Mouse (Mus musculus): ENCODE results near the gene 4933428G20Rik. TPM values are rescaled to one million over a fixed set of nuclear protein-coding genes. Genes with fewer than 3 reads are reported as not detected.
A peak's percentile ranks its signal among the peaks of the same experiment; 100 is the strongest.

Gene 4933428G20Rik
- total RNA-seq (2015) (not detected in 2 replicates), total RNA-seq (2017) (not detected in 2 replicates)

DNA sequence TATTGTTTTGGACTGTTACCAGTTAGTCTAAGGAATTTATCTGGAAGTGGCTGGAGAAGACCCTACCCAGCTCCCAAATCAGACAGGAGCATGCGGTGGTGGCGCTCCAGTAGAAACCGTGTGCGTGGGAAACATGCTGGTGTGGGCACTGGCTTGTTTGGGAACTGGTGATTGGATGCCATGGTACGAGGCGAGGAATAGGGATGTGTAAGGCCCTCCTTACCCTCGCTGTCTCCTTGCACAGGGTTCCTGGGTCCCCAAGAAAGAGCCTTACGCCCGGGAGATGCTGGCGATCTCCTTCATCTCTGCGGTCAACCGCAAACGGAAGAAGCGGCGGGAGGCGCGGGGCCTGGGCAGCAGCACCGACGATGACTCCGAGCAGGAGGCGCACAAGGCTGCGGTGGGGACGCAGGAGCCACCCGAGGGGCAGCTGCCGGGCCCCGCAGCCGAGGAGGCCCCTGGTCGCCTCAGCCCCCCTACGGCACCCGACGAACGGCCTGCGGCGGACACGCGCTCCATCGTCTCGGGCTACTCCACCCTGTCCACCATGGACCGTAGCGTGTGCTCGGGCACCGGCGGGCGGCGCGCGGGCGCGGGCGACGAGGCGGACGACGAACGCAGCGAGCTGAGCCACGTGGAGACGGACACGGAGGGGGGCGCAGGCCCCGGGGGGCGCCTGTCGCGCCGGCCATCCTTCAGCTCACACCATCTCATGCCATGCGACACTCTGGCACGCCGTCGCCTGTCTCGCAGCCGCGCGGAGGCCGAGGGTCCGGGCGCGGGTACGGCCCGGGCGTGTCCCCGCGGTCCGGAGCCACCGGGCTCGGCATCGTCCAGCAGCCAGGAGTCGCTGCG is at the start of gene 4933428G20Rik:
Gene 4933428G20Rik, minus strand, starts transcription at position 476 of the 855 bp plus-strand sequence.
- ATAC-seq (replicated peaks; ENCODE audit: poor library complexity) = no peak

DNA sequence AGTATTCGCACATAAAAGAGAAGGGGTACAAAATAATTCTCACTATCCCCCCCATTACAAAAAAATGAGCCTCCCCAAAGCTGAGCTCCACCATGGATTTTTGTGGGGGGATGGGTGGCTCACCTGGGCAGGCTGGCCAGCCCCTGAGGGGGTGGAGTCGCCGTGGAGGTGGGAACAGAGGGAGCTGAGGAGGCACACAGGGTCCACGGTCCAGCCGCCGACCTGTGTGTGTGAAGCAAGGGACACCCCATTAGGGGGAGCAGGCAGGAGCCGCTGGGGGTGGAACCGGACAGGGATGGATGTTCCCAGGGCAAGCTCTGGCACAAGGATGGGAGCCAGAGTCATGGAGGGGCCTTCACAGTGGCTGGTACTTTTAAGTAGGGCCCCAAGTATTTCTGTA is 48.6 kb upstream of the 4933428G20Rik start:
- ATAC-seq (replicated peaks; ENCODE audit: poor library complexity) = no peak

DNA sequence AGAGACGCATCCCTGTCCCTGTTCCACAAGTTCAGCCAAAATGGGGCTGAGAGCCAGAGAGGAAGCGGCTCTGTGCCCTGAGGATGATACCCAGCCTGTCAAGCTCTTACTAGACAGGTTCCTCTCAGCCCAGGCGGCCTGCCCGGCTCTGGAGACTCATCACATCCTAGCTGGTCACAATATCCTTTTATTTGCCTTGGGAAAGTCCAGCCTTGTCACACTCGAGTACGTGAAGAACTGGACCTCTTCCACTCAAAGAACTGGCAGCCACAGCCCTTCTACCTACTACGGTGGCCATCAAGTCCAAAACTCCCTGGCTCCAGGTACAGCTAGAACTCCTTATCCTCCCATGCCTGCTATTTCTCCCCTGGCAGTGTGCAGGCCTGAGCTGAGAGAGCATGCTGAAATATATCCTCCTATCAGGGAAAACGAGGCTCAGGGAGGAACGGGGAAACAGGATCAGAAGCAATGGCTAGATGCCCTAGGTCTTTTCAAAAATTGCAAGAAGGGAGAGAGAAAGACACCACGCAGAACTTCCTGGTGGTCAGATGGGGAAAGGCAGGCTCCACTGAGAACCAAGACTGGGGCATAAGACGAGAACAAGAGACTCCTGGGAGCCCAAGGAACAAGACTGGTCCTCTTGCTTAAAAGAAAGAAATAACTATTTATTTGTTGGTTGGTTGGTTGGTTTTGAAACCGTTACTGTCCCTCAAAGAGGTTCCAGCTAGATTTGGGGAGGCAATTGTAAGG is 48.0 kb upstream of the 4933428G20Rik start:
- ATAC-seq (replicated peaks; ENCODE audit: poor library complexity) = no peak

DNA sequence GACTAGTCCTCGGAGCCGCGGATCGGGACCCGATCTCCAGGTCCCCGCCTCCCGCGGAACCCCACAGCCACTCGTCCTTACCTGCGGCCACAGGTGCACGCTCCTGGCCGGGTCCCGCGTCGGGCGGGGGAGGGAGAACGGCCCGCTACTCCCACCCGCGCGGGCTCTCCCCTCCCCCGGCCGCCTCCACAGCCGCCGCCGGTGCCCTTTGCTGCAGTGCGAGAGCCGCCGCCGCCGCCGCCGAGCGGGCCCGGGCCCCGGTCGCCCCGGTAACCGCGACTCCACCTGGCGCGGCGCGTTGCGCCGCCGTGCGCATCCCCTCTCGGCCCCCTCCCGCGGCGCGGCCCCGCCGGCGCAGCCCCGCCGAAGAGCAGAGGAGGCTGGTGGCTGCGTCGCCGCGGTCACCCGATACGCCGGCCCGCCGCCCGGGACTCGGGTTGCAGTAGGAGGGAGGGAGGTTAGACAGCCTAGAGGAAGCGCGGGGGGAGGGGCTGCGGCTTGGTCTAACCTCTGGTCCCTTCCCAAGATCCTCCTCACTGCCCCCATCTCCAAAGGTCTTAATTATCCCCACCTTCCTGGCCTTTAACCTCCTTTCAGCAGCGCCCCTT is 46.8 kb upstream of the 4933428G20Rik start:
- ATAC-seq (replicated peaks; ENCODE audit: poor library complexity) = no peak

DNA sequence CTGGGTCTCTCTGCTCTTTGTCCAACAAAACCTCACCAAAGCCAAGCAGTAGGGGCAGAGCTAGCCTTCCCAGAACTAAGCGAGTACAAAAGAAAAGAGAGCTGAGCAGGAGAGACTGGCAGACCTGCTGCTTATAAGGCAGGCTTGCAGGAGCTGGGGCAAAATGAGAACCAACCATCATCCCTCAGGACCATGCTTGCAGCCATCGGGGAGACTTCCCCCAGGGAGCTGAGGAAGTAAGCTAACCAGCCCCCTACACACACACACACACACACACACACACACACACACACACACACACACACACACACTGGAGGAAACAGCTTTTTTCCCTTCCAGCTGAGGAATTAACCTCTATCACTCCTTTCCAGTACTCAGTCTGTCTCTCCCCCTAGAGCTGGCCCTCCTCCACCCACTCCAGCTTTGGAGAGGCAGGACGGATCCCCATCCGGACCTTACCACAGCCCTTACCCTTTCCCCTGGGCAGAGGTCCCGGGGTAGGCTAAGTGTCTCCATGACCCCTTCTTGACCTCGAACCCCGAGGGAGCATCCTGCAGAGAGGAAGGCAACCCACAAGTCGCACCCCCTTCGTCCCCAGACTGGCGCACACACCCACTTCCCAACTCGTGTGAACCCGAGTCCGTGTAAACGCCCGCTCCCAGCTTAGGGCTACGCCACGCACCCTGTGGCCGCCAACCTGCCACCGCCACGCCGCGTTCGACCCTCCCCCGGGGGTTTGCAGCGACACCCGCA is 45.8 kb upstream of the 4933428G20Rik start:
- ATAC-seq (replicated peaks; ENCODE audit: poor library complexity) = peak; percentile 54; the same call in 1 of the 2 replicates

DNA sequence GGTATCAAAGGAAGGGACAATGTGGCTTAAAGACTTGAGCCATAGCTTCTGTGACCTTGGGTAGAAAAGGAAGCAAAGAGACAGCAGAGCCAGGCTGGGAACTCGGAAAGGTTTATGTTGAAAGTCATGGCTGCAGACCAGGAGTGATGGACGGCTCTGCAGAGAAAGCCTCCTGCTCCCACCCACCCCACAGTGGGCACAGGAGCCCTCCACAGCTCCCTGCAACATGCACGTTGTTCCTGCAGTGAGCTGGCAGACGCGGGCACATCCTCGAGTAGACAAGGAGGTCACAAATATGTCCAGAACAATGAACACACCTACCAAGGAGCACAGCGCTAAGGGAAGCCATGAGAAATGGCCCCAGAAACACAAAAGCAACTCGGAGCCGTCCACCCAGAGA is 43.7 kb upstream of the 4933428G20Rik start:
- no peak for ATAC-seq (replicated peaks; ENCODE audit: poor library complexity)

DNA sequence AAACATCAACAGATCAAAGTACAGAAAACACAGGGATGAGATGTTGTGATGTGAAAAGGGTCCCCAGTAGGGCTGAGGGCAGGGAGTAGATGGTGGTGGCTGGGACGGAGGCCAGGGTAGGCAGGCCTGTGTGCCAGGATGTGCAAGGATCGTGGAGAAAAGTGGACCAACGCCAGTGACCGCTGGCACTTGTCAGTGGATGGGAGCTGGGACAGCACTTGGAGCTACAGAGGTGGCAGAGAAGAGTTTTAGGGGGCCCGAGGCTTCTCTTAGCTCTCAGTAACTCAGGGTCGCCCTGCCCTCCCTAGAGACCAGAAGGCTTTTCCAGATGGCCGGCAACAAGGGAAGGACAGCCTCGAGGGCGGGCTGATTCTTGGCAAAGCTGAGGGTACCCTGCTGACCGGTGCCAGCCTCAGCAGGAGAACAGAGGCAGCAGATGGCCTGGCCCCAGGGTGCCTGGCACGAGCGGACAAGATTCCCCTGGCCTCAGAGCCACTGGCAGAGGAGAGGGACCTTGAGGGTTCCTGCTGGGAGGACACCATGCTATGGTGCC is 43.1 kb upstream of the 4933428G20Rik start:
- no peak for ATAC-seq (replicated peaks; ENCODE audit: poor library complexity)

DNA sequence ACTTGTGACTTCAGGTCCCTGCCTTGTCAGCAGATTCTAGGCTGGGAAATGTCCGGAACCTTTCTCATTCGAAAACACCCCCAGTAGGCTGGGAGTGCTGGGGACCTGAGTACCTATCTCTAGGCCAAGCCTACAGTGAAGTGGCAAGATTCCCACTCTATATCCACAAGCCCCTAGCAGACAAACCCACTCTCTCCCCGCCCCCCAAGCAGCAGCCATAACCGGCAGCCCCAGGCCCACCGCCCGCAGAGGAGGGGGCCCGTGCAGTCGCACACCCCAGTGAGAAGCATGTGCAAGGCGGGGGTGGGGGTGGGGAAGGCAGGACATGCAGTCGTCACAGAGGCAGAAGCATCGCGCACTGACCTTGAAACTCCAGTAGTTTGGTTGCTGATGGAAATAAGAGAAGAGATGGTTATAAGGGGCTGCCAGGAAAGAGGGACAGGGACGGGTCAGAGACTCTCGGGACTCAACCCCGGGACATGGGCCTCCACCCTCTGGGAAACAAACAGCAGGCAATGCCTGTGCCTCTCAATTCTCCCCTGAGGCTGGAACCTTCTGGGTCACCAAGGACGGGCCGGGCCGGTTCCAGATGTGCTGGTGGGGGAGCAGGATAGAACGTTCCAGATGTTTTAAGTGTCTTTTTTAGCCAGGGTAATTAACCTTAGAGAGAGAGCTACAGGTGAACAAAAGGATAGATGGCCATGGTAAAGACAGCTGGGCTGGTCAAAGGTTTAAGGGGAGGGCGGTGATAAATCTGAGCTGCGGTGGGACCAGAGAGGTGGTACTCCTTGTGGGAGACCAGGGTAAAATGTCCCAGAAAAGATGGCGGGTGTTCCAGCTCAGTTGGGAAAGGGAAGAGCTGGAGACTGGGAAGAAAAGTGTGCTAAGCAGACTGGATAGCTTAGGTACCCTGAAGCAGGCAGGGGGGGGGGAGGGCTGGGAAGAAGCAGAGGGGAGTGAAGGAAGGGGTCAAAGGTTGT is 42.3 kb upstream of the 4933428G20Rik start:
- ATAC-seq (replicated peaks; ENCODE audit: poor library complexity) = no peak

DNA sequence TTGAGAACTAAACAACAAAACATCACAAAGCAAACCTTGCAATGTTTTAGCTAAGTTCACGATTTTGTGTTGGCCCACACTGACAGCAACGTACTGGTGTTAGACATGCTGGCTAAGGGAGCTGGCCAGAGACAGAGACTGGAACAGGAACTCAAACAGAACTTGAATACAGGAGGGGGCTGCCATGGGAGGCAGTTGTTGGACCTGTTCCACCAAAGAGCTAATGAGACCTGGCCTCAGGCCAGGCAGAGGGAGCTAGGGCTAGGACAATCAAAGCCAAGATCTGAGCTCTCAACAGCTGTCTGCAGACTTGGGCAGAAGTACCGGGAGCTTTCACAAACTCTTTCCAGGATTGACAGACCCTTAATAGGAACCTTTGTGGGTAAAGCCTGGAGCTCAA is 40.5 kb upstream of the 4933428G20Rik start:
- ATAC-seq (replicated peaks; ENCODE audit: poor library complexity) = no peak

DNA sequence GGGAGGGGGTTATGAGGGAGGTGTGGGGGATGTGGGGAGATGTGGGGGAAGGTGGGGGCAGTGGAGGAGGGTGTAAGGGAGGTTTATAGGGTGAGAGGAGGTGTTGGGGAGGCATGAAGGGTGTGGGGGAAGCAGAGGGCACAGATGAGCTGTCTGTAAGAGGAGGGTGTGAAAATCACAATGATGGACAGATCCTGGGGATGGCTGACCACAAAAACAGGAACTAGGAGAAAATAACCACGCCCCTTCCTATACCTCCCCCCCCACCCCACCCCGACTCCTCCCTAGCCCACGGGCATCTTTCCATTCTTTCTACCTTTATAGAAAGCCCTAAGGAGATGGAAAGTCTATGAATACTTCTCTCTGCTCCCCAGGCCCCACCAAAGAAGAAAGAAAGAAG is 40.0 kb upstream of the 4933428G20Rik start:
- peak; percentile 76 for ATAC-seq (replicated peaks; ENCODE audit: poor library complexity)

DNA sequence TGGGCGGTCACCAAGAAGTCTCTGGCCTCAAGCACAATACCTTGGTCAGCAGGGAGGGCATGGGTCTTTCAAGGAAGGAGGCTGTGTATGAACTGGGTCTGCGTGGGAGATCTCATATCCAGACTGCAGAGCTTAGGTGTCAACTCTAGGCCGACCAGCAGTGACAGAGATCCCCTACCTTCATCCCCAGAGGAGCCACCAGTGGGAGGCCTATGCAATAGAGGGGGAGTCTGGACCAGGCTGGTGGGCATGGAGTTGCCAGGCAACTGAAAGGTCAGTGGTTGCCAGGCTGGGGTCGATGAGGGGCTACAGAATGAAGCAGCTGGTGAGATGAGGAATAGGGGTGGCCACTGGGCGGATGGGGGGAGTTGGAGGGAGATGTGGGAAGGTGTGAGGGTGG is 39.5 kb upstream of the 4933428G20Rik start:
- ATAC-seq (replicated peaks; ENCODE audit: poor library complexity) = no peak

DNA sequence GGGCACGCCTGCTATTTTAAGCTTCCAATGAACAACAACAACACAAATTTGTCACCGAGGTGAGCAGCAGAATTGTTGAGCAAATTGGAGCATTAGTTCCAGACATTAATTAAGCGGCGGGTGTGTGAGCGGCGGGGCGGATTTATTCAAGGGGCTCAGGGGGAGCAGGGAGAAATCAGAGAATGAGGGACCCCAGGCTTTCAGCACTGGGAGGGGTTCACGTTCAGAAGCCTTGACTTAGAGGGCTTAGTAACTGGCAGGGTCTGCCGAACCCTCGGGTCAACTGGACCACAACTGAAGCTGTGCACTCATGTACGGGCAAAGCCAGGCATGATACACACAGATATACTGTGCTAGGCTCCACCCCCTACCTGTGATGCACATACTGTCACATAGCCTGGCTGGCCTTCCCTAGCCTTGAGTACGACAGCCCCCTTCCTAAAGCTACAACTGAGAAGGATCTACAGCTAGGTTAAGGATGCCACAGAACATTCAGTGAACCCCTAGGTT is 37.5 kb upstream of the 4933428G20Rik start:
- ATAC-seq (replicated peaks; ENCODE audit: poor library complexity) = no peak

DNA sequence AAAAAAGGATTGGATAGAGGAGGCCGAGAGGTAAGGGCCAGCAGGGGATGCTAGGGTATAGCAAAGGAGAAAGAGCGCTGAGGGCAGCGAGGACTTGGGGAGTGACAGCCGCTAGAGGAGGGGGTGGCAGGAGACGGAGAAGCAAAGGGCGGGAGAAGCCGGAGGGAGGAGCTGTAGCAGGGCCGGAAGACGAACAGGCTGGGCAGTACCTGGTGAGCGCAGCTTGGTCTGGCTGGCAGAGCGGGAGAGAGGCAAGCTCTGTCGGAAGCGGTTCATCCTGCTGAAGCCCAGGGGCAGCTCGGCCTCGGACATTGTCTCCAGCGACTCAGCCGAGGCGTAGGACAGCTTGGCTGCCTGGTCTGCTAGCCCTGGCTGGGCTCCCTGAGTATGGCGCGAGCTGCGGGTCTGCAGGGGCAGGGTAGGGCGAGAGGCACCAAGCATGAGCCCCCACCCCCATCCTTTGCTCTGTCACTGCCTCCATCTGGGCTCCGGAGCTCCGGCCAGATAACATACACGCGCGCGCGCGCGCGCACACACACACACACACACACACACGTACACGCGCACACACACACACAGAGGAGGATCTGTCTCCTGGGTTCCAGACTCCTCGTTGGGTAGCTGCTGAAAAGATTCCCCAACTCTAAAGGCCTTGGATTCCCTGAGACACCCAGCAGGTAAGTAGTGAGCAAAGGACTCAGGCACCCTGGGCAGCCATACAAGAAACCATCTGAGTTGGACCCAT is 36.9 kb upstream of the 4933428G20Rik start:
- ATAC-seq (replicated peaks; ENCODE audit: poor library complexity) = no peak

DNA sequence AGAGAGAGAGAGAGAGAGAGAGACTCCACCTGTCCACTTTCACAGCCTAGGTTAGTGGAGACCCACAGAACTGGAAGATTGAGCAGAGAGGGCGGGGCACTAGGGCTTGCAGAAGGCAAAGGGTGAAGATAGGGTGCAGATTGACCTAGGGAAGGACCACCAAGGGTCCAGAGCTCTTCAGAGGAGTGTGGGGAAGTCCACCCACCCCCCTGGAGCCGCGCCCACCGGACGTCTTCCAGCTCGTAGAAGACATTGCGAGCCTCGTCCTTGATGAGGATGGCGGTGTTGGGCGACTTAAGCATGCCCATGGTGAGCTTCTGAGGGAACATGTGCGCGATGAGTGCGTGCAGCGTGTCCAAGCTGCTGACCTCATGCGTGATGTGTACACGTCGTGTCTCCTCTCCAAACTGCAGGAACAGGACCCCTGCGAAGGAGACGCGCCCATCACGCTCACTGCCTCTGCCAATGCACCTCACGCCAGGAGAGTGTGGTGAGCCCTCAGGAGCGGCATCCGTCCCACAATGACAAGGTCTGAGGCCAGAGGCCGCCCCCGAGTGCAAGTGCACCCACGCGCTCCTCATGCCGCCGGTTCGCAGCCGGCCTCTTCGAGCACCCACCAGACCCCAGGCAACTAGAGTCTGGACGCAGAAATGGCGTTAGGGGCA is 36.1 kb upstream of the 4933428G20Rik start:
- no peak for ATAC-seq (replicated peaks; ENCODE audit: poor library complexity)

DNA sequence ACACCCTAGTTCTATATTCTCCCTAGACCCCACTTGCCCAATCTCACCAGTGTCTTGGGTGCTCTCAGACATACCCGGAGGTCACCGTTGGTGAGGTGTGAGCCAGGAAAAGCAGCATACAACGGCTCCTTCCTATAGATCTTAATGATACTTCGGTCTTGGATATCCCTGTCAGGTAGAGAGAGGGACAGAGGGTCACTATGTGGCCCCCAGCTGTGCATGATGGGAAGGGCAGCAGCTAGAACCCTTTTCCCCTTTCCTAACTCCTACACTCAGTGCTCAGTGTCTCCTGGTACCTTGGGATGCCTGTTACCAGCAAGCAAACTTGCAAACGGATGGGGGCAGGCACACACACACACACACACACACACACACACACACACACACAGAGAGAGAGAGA is 35.5 kb upstream of the 4933428G20Rik start:
- no peak for ATAC-seq (replicated peaks; ENCODE audit: poor library complexity)

DNA sequence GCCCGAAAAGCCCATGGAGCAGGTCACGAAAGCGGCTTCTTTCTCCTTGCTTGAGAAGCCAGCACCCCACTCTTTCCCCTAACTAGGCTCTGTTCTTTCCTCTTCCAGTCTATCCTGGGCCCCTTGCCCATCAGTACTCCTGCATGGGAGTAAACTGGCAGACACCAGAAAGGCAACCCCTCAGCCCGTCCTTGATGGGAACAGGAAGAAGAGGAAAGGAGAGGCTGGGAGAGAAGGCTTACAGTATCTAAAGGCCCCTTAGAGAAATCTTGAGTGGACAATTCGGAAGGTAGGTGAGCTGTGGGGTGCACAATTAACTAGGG is 35.1 kb upstream of the 4933428G20Rik start:
- no peak for ATAC-seq (replicated peaks; ENCODE audit: poor library complexity)

DNA sequence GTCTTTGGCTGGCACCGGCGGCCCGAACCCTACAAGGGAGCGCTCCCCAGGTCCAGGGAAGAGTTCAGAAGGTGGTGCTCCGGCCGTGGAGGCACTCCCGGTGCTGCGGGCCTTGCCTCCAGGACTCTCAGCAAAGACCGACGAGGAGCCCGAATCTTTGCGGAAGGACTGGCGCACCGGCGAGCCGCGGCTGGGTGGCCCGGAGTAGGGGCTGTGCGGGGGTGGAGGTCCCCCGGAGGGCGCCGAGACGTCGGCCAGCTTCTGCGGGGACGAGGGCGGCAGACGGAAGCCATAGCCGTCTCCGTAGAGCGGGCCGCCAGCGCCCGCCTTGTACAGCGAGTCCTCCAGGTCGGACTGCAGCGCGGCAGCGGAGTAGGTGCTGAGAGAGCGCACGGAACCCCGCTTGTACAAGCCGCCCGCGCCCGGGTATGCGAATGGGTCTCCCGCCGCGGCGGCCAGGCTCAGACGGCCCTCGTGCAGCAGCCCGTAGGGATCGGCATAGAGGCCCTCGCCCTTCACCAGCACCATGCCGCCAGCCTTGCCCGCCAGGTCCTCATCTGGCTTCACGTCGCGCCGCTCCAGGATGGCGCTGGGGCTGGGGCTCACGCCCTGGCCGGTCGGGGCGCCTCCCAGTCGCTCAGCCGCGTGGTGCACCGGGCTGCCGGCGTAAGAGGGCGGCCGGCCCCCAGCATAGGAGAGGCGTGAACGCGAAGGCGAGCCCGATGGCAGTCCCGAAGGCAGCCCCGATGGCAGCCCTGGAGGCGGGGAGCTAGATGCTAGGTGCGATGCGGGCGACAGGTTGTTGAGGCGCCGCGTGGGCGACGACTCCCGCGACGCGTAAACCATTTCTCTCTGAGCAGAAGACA is 34.5 kb upstream of the 4933428G20Rik start:
- no peak for ATAC-seq (replicated peaks; ENCODE audit: poor library complexity)
